Mouse (Mus musculus) small intestine, adult 2 months (tissue): ENCODE results near the gene B3galt4.
"Not testable (repeated sequence)": the region's sequence is repeated elsewhere in the genome, so short reads cannot be mapped to it uniquely, and the experiment has no call there.

Experiments used
- CTCF ChIP-seq: fragments of 200-500 bp; IDR thresholded peaks from 2 replicates; pipeline ENCODE4 v1.5.1; 2012; ENCODE audit warnings: low read depth, mild to moderate bottlenecking, control low read depth, inconsistent platforms, low read length, moderate library complexity, mixed read lengths; ENCODE audit not compliant: insufficient replicate concordance, insufficient read length; ENCODE audit errors: extremely low read depth
- POLR2A ChIP-seq: fragments of 200-500 bp; IDR thresholded peaks from 2 replicates; pipeline ENCODE4 v1.6.1; 2012; ENCODE audit warnings: low read depth, mild to moderate bottlenecking, control low read depth, inconsistent platforms, low read length, moderate library complexity

- TF ChIP-seq CTCF, POLR2A: not testable (repeated sequence)
These were observed 727 bp upstream of the B3galt4 start for GRCm38 (mm10) chr17:33952015-33952414.
